Mouse (Mus musculus) lung, postnatal 0 days (tissue): Measurements from ENCODE around the gene Leprot.

ENCODE experiments used
- CTCF ChIP-seq: IDR thresholded peaks from 2 replicates; pipeline ENCODE4 v1.5.1; 2016; ENCODE audit warnings: antibody characterized with exemption, mild to moderate bottlenecking
- EP300 ChIP-seq: IDR thresholded peaks from 2 replicates; pipeline ENCODE4 v1.6.1; 2016; ENCODE audit warnings: antibody characterized with exemption, mild to moderate bottlenecking, control low read depth

DNA sequence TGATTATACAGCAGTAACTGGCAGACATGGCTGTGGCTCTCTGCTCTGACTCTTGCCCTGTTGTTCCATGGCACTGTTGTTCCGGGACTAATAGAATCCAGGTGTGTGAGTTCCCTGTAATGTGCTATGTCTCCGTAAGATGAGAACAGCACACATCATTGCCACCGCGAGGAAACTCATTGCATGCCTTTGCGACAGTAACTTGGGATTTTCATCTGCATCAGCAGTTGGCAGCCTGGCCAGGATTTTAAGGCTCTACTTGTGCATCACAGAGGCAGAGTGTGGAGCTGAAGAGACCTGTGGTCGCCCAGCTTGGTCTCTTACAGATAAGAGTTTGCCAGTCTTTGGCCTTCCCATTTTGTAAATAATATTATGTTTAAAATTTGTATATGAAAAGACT is 6.7 kb downstream of the Leprot start:
- TF ChIP-seq CTCF, result no peak
- TF ChIP-seq EP300, result no peak
